Mouse (Mus musculus) spleen, postnatal 14 days (tissue): ENCODE data around the gene Msl1.
A peak's percentile ranks its signal among the peaks of the same experiment; 100 is the strongest.

ENCODE experiments used
- DNase-seq, 2 experiments: peaks; one replicate each; pipeline ENCODE4 v3.0.0; 2021 to 2022; ENCODE audit warnings: low spot score in 2 of 2

Msl1 gene

DNA sequence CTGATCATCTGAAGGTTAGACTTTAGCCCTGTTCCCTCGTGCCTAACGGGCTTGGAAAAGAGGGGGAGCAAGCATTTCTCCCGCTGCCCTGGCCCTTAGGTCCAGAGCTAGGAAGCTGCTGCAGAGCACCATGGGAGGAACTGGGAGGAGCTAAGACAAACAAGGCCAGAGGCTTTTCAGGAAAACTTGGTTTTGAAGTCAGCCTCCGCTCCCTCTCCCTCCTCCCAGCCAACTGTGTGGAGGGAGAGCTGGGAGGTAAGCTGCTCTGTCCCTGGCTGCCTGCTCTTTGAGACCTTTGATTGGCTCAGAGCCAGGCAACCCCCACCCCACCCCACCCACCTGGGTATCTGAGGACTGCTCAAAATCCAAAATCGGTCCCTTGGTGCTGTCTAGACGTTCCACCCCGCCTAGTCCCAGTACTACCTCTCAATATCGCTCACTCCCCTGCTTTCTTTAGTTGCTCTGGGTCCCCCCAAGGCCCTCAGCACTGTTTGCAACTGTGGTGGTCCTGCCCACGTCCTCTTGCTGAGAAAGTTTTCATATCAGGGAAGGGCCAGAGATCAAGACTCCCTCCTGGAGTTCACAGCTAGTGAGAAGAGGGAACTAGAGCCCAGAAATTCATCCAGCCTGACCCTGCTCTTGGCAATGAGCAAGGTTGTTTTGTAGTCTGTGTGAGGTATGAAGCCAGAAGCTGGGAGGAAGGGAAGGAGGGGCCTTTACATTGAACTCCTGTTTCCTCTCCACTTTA lies 18.3 kb upstream of the Msl1 start:
- no peak for DNase-seq

DNA sequence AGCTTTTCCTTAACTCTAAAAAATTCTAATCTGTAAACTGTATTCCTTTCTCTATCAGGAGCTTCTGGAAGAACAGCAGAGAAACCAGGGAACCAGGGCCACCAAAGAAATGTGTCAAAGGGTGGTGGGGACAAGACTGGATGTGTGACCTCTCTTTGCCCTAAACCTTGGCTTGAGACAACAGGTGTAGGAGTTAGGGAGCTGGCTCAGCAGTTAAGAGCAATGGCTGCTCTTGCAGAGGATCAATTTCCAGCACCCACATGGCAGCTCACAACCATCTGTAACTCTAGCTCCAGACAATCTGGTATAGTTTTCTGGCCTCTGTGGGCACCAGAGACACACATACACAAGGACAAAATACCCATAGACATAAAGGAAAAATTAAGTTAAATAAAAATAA lies 17.4 kb upstream of the Msl1 start:
- no peak for DNase-seq

DNA sequence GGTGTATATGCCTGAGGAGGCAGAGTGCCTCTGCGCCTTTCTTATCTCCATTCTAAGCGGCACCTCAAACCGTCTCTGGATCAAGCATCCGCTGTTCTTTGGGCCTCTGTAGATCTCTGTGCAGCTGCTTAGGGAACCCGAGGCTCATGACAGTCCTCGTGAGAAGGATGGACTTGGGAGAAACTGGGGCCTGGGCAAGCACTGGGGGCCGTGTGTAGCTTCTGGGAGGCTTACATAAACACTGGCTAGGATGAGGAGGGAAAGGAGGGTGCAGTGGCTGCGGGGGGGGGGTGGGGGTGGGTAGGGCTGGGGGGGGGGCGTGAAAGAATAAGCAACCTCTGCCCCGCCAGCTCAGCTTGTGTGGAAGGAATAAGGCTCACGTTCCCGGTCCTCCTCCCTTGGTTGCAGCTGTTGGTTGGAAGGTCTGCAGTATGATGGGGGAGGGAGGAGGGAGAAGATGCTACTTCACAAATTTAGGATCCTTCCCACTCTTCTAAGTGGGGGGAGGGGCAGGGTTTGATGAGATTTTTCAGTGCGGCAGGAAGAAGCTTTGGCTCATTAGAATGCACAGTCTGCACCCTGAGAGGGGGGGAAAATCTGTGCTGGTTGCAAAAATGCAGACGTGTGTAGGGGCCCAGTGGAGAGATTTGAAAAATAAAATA lies 13.3 kb upstream of the Msl1 start:
- DNase-seq = no peak

DNA sequence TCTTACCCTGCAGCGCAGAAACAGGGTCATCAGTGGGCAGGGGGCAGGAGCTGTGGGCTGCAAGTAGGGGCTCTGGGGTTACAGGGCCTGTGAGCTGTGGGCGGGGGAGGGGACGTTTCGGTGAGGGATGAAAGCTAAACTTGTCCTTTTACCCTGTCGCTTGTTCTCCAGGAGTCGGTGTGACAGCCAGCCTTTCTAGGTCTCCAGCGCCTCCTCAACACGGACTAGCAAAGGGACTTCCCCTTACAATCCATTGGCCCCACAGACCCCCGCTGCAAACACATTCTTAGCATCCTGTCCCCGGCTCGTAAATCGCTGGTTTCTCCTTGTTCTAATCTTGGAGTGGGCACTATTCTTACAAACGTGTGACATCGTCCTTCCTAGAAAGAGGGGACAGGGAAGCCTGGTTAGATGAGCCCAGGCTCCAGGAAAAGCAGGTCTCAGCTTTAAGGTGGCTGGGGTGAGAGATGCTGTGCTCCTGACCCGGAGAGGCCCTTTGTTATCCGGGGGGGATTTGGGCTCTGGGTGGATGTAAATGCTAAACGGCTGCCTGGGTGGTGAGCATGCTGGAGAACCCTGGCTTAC lies 12.6 kb upstream of the Msl1 start:
- DNase-seq = no peak

DNA sequence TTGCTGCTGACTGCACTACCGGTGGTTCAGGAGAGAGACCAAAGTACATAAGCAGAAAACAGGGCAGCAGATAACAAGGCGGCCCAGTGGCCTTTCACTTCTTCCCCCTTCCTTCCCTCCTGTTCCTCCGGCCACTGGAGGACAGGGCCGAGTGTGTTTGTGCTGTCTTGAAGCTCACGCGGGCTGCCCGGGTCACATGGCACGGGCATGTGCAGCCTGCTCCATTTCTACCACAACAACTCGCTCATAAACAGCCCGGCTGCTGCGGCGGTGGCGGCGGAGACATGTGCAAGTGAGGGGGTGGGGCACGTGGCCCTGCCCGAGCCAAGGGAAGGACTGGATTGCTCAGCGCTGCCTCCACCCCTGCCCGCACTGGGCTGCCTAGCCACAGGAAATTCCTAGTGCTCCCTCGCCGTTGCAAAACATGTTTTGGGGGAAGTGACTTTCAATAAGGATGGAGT lies 12.1 kb upstream of the Msl1 start:
- DNase-seq = peak; percentile 44 to 62

DNA sequence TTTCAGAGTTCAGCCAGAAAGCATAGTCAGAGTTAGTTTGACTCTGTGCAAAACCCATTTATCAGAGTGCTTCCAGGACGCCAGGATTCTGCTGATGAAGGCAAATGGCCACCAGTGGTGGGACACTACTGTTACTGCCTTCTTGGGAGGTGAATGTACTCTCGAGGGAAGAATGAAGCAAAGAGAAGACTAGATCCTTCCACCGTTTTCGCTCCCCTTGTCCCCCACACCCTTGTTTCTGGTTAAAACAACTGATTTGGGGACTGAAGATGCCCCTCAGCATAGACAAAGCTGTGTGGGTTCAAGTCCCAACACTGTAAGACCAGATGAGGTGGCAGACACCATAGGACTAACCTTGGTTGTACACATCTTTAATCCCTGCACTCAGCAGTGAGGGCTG lies 11.2 kb upstream of the Msl1 start:
- DNase-seq = no peak

DNA sequence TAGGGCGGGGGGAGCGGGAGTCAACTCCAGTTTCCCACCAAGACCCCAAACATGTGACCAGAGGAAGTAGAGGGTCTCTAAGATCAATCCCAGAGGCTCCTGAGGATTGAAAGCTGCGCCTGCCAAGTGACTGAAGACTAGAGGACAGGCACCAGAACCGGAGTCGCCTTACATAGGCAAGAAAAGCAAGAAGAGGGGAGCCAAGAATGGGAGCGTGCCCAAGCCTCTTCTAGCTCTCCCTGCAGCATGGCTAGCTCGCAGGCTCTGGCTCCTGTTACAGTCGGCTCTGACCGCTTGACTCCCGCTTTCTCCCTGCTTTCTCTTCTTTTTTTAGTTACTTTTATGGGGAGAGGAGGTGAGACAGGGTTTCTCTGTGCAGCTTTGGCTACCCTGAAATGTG lies 10.1 kb upstream of the Msl1 start:
- no peak for DNase-seq

DNA sequence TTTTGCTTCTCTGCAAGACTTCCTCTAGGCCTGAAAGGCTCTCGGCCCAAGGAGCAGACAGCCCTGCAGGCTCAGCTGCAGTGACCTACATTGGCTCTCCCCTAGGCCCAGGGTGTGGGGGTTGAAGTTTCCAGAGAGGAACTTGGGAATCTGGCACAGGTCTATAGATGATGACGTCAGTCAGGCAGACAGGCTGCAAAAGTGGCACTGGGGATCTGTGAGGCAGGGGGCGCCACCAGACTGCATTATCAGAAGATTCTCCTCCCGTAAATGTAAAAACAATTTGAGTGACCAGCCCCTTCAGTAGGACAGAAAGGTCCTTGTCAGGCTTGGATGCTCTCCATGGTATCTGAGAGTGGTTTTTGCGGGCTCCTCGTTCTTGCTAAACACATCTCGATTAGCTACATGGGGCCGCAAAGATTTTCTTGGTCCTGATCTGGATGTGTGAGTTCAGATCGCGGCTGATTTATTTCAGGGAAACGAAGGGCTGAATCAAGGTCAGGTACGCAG lies 9.5 kb upstream of the Msl1 start:
- peak in 1 of 2 experiments; percentile 42 for DNase-seq

DNA sequence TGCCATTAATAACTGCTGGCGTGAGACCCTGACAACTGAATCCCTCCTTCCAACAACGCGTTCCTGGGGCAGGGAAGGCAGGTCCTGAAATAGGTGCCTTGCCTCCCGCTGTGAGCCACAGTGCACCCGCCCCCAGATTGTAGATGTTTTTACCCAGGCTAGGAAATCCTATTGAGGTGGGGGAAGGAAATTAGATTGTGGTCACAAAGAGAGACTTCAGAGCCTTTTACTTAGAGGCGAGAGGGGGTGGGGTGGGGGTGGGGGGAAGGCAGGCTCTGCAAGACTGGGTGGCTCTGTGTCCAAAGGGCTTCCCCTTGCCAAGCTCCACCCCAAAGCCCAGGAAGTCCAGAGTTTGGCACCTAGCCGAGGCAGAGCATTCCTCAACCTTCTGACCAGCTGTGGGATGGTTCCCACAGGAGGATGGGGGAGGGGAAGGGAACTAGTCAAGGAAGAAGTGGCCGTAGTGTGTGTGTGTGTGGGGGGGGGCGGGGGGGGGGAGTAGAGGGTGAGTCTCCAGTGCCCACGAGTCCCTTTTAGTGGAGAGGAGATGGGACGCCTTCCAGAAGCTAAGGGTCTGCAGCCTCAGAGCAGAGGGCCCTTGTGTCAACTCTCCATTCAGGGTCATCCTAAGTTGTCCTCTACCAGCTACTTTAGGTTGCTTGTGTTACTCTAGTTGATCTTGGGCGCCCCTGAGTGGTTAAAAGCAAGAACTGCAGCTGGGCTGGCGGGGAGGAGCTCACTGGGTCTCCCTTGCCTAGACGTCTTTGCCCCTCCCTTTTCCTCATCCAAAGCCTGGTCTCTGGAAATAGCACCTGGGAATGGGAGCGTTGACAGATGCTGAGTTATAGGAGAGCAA lies 8.7 kb upstream of the Msl1 start:
- peak; percentile 84 to 89 for DNase-seq

DNA sequence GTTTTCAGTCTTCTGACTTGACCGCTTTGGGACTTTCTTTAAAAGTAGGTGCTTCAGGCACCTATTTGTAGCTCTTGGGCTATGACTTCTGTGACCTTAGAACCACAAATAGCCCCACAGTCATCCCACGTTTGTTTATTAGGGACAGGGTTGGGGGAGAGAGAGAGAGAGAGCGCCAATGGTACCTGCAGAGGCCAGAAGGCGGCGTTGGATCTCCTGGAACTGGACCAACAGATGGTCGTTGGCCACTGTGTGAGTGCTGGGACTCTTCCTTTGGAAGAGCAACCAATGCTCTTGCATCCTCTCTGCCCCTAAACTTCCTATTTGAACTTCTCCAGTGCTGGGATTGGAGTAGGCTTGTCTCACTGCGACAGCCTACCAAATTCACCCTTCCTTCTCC lies 8.1 kb upstream of the Msl1 start:
- DNase-seq = no peak

DNA sequence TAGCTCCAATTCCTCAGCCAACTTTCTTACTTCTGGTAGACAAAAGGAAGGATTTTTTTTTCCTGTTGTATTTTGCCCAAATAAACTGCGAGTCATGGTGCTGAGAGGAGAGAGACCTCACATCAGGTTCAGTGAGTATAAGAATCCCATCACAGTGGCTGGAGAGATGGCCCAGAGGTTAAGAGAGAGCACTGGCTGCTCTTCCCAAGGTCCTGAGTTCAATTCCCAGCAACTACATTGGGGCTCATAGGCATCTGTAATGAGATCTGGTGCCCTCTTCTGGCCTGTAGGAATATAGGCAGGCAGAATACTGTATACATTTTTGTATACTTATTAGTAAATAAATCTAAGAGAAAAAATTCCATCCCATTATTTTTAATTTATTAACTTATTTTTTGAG lies 7.6 kb upstream of the Msl1 start:
- no peak for DNase-seq

DNA sequence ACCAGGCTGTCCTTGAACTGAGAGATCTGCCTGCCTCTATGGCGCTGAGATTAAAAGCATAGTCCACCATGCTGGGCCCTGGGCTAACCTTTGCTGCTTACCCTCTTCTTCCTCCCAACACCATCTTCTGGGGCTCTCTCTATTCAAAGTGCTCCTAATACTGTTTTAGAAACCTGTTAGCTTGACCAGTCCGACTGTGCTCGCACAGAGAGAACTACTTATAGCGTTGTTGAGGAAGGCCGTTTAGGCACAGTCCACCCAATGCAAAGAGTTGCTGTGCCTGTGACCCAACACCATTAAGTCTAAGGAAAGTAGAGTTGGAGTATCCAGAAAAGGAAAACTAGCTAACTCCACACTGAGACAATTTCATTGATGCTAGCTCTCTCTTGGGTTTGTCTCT lies 7.2 kb upstream of the Msl1 start:
- DNase-seq = no peak

DNA sequence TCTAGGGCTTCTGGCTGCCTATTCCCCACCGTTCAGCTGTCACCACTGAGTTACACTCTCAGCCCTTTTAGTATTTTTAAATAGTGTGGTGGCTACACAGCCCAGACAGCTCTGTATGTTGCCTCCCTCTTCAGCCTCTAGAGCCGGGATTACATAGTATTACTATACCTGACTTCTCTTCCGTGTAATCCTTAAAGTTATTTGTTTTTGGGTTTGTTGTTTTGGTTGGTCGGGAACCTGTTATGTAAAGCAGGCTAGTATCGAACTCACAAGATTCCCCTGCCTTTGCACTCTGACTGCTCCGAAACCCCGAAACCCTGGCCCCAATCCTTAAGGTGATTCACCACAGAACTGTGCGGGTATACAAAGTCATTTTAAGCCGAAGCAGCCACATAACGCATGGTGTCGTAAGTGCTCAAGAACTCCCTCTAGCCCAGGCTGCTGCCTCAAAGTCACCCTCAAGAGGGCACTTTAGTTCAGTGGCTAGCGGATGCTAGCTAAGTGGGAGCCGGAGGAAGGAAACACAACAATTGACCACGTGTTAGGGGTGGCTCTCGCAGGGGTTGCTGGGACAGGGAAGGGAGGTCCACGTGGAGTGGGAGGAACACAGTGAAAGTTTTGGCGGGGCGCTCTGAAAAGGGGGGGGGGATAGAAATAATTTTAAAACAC lies 6.6 kb upstream of the Msl1 start:
- DNase-seq = peak; percentile 73 to 78

DNA sequence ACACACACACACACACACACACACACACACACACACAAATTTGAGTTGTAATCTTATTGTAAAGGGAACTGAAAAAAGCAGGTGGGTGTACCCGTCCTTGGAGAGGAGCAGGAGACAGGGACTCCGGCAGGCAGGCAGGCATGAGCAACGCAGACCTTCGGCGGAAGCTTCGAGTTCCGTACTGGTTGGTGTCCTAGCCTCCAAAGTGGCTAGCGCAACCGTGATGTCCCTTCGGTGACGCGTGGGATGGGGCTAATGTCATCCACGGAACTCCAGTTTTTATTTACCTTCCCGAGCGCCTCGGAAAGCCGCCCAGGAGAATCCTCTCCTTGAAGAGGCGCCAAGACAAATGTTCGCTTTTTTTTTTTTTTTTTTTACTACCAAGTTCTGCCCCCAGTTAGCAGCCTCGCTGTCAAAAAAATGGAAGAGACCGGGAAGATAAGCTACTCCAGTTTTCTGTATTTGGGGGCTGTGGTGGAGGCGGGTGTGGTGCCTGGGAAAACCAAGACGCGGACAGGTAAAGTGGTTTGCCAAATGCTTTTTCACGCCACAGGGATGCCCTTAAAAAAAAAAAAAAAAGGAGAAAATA lies 6.0 kb upstream of the Msl1 start:
- DNase-seq = no peak

DNA sequence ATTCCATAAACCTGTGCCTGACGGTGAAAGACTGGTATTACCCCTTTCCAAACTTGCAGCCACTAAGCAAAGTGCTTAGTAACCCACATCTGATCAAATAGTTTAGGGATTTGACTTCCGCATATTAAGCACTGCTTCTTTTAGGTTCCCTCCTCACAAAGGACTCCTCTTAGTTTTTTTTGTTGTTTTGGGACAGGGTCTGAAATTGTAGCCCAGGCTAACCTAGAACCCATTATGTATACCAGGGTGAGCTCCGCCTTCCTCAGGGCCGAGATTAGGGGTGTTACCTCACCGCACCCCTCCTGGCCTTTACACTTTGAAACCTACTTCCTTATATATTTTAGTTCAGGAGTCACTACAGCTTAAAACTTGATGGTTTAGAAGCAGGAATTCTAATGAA lies 5.5 kb upstream of the Msl1 start:
- no peak for DNase-seq

DNA sequence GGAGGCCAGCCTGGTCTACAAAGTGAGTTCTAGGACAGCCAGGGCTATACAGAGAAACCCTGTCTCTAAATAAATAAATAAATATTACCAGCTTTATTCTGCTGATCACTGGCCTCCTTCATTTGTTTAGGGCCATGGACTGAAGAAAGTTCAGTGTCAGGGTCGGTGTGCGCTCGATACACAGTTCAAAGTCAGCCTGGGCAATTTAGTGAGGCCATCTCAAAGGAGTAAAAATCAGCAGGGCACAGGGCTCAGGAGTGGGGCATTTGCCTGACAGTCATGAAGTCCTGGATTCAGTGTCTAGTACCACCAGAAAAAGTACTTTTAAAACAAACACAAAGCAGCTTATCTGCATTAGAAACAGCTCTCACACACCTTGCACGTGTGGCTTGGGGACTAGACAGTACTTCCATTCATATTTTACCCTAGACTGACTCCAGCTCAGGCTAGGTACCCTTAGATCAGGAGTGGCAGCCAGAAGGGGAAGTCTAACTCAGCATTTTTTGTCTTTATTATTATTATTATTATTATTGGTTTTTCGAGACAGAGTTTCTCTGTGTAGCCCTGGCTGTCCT lies 4.6 kb upstream of the Msl1 start:
- DNase-seq = no peak

DNA sequence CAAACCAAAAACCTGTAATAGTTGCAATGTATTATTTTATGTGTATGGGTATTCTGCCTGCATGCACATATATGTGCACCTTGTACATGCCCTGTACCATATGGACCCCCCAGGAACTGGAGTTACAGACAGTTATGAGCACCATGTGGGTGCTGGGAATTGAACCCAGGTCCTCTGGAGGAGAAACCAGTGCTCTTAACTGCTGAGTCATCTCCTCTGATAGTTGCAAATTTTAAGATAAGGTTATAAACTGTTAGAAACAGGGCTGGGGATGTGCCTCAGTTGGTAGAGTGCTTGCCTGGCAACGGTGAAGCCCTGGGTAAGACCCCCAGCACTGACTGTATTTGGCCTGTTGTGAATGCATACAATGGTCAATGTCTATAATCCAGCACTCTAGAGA lies 3.9 kb upstream of the Msl1 start:
- no peak for DNase-seq

DNA sequence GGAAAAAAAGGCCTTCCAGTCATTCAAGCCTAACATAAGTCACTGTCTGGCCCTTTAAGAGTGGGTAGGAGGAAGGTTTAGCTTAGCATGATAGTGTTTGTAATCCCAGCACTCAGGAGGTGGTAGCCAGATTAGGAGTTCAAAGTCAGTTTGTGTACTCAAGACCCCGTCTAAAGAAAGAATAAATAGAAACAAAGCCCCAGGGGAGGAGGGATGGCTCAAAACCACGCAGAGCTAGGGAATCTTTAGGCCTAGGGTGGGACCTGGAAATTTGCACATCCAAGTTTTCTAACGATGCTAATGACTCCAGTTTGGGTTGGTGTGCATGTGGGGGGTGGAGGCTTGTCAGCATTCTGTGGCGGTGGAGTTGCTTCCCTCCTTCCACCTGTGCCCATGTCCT lies 3.2 kb upstream of the Msl1 start:
- no peak for DNase-seq

DNA sequence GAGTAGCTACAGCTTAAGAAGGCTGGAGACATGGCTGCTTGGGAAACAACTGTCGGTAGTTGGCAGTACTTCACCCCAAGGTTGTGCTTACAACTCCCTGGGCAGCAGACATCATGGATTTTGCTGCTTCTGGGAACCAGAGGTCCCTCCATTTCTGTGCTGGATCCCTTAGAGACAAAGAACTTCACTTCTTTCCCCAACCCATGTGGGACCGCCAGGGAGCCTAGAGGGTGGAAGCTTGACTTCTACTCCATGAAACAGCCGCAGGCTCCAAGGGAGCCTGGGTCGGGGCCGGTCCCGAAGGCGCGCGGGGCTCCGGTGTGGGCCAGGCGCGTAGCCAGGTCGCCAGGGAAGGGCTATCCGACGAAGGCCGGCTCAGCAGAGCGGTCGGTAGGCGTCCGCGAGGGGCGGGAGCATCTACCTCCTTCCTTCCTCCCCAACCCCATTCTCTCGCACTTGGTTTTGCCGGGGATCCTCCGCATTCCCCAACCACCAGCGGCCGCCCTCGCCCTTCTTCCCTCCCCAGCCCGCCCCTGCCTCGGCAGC lies 774 bp upstream of the Msl1 start:
- peak in 1 of 2 experiments; percentile 58 for DNase-seq

DNA sequence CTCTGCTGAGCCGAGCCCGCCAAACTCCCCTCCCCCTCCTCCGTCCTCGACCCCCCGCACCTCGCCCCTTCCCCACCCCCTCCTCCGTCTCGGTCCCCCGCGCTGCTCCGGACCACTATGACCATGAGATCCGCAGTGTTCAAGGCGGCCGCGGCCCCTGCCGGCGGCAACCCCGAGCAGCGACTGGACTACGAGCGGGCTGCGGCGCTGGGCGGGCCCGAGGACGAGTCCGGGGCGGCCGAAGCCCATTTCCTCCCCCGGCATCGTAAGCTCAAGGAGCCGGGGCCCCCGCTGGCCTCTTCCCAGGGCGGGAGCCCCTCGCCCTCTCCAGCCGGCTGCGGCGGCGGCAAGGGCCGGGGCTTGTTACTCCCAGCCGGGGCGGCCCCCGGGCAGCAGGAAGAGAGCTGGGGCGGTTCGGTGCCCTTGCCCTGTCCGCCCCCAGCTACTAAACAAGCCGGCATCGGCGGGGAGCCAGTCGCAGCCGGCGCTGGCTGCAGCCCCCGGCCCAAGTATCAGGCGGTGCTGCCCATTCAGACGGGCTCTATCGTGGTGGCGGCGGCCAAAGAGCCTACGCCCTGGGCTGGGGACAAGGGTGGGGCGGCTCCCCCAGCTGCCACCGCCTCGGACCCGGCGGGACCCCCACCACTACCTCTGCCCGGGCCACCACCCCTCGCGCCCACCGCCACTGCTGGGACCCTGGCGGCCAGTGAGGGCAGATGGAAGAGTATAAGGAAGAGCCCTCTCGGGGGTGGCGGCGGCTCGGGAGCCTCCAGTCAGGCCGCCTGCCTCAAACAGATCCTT lies 598 bp downstream of the Msl1 start:
- DNase-seq = peak; percentile 50 to 52
